Mouse (Mus musculus) stomach, postnatal 0 days (tissue): ENCODE results near the gene Teddm1a.

Experiments used
- CTCF ChIP-seq: IDR thresholded peaks from 2 replicates; pipeline ENCODE4 v1.5.1; 2016; ENCODE audit warnings: antibody characterized with exemption, low read depth, mild to moderate bottlenecking, moderate library complexity
- EP300 ChIP-seq: optimal IDR thresholded peaks from 2 replicates; pipeline ENCODE3; 2016; ENCODE audit warnings: antibody characterized with exemption

- TF ChIP-seq CTCF (no peak), EP300 (no peak)
Observed at GRCm38 (mm10) chr1:153905884-153906283, 14.3 kb downstream of the Teddm1a start.
